Mouse (Mus musculus): ENCODE results near the gene Glipr1. TPM values are rescaled to one million over a fixed set of nuclear protein-coding genes. Genes with fewer than 3 reads are reported as not detected.

Gene Glipr1
- polyA plus RNA-seq, 1 experiment from 2014 or later = 1.6 TPM

- H3K4me3 ChIP-seq (ENCODE audit: low read depth, low read length) = no peak overlapping the region
- DNase-seq (ENCODE audit: low spot score) (no peak), ATAC-seq (replicated peaks; ENCODE audit: low FRiP score) (no peak)
- H3K9me3 ChIP-seq (ENCODE audit: control insufficient read depth, low read length) = no peaks in the 10 kb centered on the region
- 89% methylated on average over 9 of the region's 9 CpGs for WGBS
- no peaks in the 10 kb centered on the region for H3K36me3 ChIP-seq (ENCODE audit: control insufficient read depth, insufficient read depth, low read length)
- H3K4me2 ChIP-seq (ENCODE audit: low read depth, low read length, severe bottlenecking) = no peak overlapping the region
- H3K9ac ChIP-seq (ENCODE audit: low read length) = no peak overlapping the region
- no peak overlapping the region for H3K27ac ChIP-seq (ENCODE audit: low read depth, low read length)
- no peaks in the 10 kb centered on the region for H3K27me3 ChIP-seq (ENCODE audit: control insufficient read depth, insufficient read depth, low read length)
- H3K4me1 ChIP-seq (replicated peaks; ENCODE audit: control insufficient read depth, insufficient read depth, low read length) = no peaks in the 10 kb centered on the region
These were observed 493 bp downstream of the Glipr1 start for GRCm38 (mm10) chr10:112001756-112002520.

- Histone ChIP-seq H3K4me1 (replicated peaks; ENCODE audit: control insufficient read depth, insufficient read depth, low read length) (no peaks in the 10 kb centered on the region), H3K27ac (ENCODE audit: low read depth, low read length) (no peak overlapping the region), H3K4me2 (ENCODE audit: low read depth, low read length, severe bottlenecking) (no peak overlapping the region), H3K27me3 (ENCODE audit: control insufficient read depth, insufficient read depth, low read length) (no peaks in the 10 kb centered on the region), H3K9me3 (ENCODE audit: control insufficient read depth, low read length) (no peaks in the 10 kb centered on the region), H3K4me3 (ENCODE audit: low read depth, low read length) (no peak overlapping the region), H3K9ac (ENCODE audit: low read length) (no peak overlapping the region), H3K36me3 (ENCODE audit: control insufficient read depth, insufficient read depth, low read length) (no peaks in the 10 kb centered on the region)
- DNase-seq (ENCODE audit: low spot score) (no peak), ATAC-seq (replicated peaks; ENCODE audit: low FRiP score) (no peak)
- 89% methylated on average over 2 of the region's 2 CpGs for WGBS
These were observed 1.1 kb downstream of the Glipr1 start for GRCm38 (mm10) chr10:112001350-112001749.

GRCm38 (mm10) chr10:112000568-112000967, 1.9 kb downstream of the Glipr1 start:
- Histone ChIP-seq H3K4me3 (ENCODE audit: low read depth, low read length) (no peak overlapping the region), H3K4me2 (ENCODE audit: low read depth, low read length, severe bottlenecking) (no peak overlapping the region), H3K9me3 (ENCODE audit: control insufficient read depth, low read length) (no peaks in the 10 kb centered on the region), H3K36me3 (ENCODE audit: control insufficient read depth, insufficient read depth, low read length) (no peaks in the 10 kb centered on the region), H3K4me1 (replicated peaks; ENCODE audit: control insufficient read depth, insufficient read depth, low read length) (no peaks in the 10 kb centered on the region), H3K27me3 (ENCODE audit: control insufficient read depth, insufficient read depth, low read length) (no peaks in the 10 kb centered on the region), H3K27ac (ENCODE audit: low read depth, low read length) (no peak overlapping the region), H3K9ac (ENCODE audit: low read length) (no peak overlapping the region)
- 88% methylated on average over 5 of the region's 5 CpGs for WGBS
- no peak for DNase-seq (ENCODE audit: low spot score)
- no peak for ATAC-seq (replicated peaks; ENCODE audit: low FRiP score)

- Histone ChIP-seq H3K36me3 (ENCODE audit: control insufficient read depth, insufficient read depth, low read length) (no peaks in the 10 kb centered on the region), H3K9me3 (ENCODE audit: control insufficient read depth, low read length) (no peaks in the 10 kb centered on the region), H3K4me3 (ENCODE audit: low read depth, low read length) (no peak overlapping the region), H3K9ac (ENCODE audit: low read length) (no peak overlapping the region), H3K27me3 (ENCODE audit: control insufficient read depth, insufficient read depth, low read length) (no peaks in the 10 kb centered on the region), H3K4me1 (replicated peaks; ENCODE audit: control insufficient read depth, insufficient read depth, low read length) (no peaks in the 10 kb centered on the region), H3K27ac (ENCODE audit: low read depth, low read length) (no peak overlapping the region), H3K4me2 (ENCODE audit: low read depth, low read length, severe bottlenecking) (no peak overlapping the region)
- WGBS = 52% methylated on average over 3 of the region's 3 CpGs
- no peak for DNase-seq (ENCODE audit: low spot score)
- ATAC-seq (replicated peaks; ENCODE audit: low FRiP score) = no peak
These were observed 2.7 kb downstream of the Glipr1 start for GRCm38 (mm10) chr10:111999765-112000164.

GRCm38 (mm10) chr10:111997671-111998070, 4.8 kb downstream of the Glipr1 start:
- DNase-seq (ENCODE audit: low spot score) (no peak), ATAC-seq (replicated peaks; ENCODE audit: low FRiP score) (no peak)
- no peak overlapping the region for H3K9ac ChIP-seq (ENCODE audit: low read length)
- H3K27ac ChIP-seq (ENCODE audit: low read depth, low read length) = no peak overlapping the region
- no peak overlapping the region for H3K4me3 ChIP-seq (ENCODE audit: low read depth, low read length)
- no peaks in the 10 kb centered on the region for H3K9me3 ChIP-seq (ENCODE audit: control insufficient read depth, low read length)
- no peaks in the 10 kb centered on the region for H3K27me3 ChIP-seq (ENCODE audit: control insufficient read depth, insufficient read depth, low read length)
- H3K36me3 ChIP-seq (ENCODE audit: control insufficient read depth, insufficient read depth, low read length) = no peaks in the 10 kb centered on the region
- H3K4me2 ChIP-seq (ENCODE audit: low read depth, low read length, severe bottlenecking) = no peak overlapping the region
- no peaks in the 10 kb centered on the region for H3K4me1 ChIP-seq (replicated peaks; ENCODE audit: control insufficient read depth, insufficient read depth, low read length)

- no peak for DNase-seq (ENCODE audit: low spot score)
- H3K4me2 ChIP-seq (ENCODE audit: low read depth, low read length, severe bottlenecking) = no peak overlapping the region
- H3K9me3 ChIP-seq (ENCODE audit: control insufficient read depth, low read length) = no peaks in the 10 kb centered on the region
- WGBS = 85% methylated on average over 8 of the region's 8 CpGs
- ATAC-seq (replicated peaks; ENCODE audit: low FRiP score) = no peak
- no peaks in the 10 kb centered on the region for H3K4me1 ChIP-seq (replicated peaks; ENCODE audit: control insufficient read depth, insufficient read depth, low read length)
- H3K36me3 ChIP-seq (ENCODE audit: control insufficient read depth, insufficient read depth, low read length) = no peaks in the 10 kb centered on the region
- H3K9ac ChIP-seq (ENCODE audit: low read length) = no peak overlapping the region
- no peak overlapping the region for H3K4me3 ChIP-seq (ENCODE audit: low read depth, low read length)
- H3K27ac ChIP-seq (ENCODE audit: low read depth, low read length) = no peak overlapping the region
- no peaks in the 10 kb centered on the region for H3K27me3 ChIP-seq (ENCODE audit: control insufficient read depth, insufficient read depth, low read length)
These were observed 5.5 kb downstream of the Glipr1 start for GRCm38 (mm10) chr10:111996911-111997347.

- DNase-seq (ENCODE audit: low spot score) = no peak
- 92% methylated on average over 7 of the region's 7 CpGs for WGBS
- Histone ChIP-seq H3K27ac (ENCODE audit: low read depth, low read length) (no peak overlapping the region), H3K36me3 (ENCODE audit: control insufficient read depth, insufficient read depth, low read length) (no peaks in the 10 kb centered on the region), H3K27me3 (ENCODE audit: control insufficient read depth, insufficient read depth, low read length) (no peaks in the 10 kb centered on the region), H3K4me3 (ENCODE audit: low read depth, low read length) (no peak overlapping the region), H3K9me3 (ENCODE audit: control insufficient read depth, low read length) (no peaks in the 10 kb centered on the region), H3K9ac (ENCODE audit: low read length) (no peak overlapping the region), H3K4me2 (ENCODE audit: low read depth, low read length, severe bottlenecking) (no peak overlapping the region), H3K4me1 (replicated peaks; ENCODE audit: control insufficient read depth, insufficient read depth, low read length) (no peaks in the 10 kb centered on the region)
- ATAC-seq (replicated peaks; ENCODE audit: low FRiP score) = no peak
These were observed 5.9 kb downstream of the Glipr1 start for GRCm38 (mm10) chr10:111996549-111996904.

GRCm38 (mm10) chr10:111995803-111996548, 6.5 kb downstream of the Glipr1 start:
- Histone ChIP-seq H3K4me3 (ENCODE audit: low read depth, low read length) (no peak overlapping the region), H3K4me1 (replicated peaks; ENCODE audit: control insufficient read depth, insufficient read depth, low read length) (no peaks in the 10 kb centered on the region), H3K27ac (ENCODE audit: low read depth, low read length) (no peak overlapping the region), H3K36me3 (ENCODE audit: control insufficient read depth, insufficient read depth, low read length) (no peaks in the 10 kb centered on the region), H3K27me3 (ENCODE audit: control insufficient read depth, insufficient read depth, low read length) (no peaks in the 10 kb centered on the region), H3K4me2 (ENCODE audit: low read depth, low read length, severe bottlenecking) (no peak overlapping the region), H3K9me3 (ENCODE audit: control insufficient read depth, low read length) (no peaks in the 10 kb centered on the region), H3K9ac (ENCODE audit: low read length) (no peak overlapping the region)
- ATAC-seq (replicated peaks; ENCODE audit: low FRiP score) (no peak), DNase-seq (ENCODE audit: low spot score) (no peak)
- 93% methylated on average over 11 of the region's 11 CpGs for WGBS

Data from forebrain, embryonic 11.5 days (tissue).